Mouse (Mus musculus): Measurements from ENCODE around the gene Toe1.
A peak's percentile ranks its signal among the peaks of the same experiment; 100 is the strongest.
"Not testable (repeated sequence)": the region's sequence is repeated elsewhere in the genome, so short reads cannot be mapped to it uniquely, and the experiment has no call there.

Gene Toe1

DNA sequence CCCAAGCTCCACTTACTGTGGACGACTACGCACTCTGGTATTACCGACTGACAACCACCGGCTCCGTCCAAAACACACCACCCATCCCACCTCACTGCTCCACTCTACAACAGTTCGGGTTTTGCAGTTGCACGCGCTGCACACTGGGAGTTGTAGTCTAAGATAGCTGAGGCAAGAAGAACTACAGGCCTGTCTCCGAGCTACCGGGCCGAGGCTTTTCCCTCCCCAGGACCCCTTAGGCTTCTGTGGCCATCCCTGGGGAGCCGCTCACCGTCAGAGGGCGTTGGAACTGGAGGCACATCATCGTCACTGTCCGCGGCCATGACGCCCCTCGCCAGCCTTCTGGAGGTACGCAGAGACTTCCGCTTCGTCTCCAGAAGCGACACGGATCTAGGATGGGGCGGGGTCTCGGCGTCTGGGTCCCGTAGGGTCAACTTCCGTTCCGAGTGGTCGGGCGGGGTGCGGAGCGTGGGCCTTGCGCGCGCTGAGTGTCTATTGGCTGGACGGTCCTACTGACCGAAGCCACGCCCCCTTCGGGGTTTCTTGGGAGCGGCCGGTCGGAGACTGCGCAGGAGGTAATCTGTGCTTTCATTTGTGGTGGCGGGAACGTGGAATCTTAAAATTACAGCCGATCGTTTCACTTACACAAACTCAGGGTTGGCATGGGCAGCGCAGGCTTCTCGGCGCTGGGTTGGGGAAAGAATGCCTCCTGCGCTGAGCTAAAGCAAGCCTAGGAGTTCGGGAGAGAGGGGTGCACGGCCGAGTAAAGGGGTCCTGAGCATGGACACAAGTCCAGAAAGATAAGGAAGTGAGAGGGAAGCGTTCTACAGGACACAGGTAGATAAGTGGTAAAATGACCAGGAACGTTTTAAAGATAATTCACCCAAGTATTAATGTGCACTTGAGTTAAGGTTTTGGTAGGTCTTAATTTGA lies at the start of gene Toe1, which contains the start of gene Mutyh:
TSS of gene Toe1 (minus strand) at position 444 of the 933 bp plus-strand sequence.
TSS of gene Mutyh (plus strand) at position 527 of the 933 bp plus-strand sequence.
- DNase-seq, result peak; percentile 97 to 98

DNA sequence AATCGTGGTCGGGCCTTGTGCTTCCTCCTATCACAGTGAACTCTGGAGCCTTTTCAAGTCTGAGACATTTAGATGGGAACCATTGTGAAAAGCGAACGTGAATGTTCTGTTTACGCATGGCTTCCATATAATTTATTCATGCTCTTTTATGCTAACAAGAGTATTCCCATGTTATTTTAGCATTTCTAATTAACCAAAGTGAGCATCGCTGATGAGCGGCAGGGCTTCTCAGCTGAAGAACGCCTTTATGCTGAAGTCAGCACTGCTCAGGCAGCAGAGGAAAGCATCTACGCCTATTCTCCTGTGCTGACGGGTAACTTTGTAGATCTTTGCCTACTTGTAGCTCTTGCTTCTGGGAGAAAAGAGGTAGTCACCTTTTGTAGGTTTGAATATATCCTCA lies 49.8 kb upstream of the Toe1 start:
- no peak for DNase-seq

DNA sequence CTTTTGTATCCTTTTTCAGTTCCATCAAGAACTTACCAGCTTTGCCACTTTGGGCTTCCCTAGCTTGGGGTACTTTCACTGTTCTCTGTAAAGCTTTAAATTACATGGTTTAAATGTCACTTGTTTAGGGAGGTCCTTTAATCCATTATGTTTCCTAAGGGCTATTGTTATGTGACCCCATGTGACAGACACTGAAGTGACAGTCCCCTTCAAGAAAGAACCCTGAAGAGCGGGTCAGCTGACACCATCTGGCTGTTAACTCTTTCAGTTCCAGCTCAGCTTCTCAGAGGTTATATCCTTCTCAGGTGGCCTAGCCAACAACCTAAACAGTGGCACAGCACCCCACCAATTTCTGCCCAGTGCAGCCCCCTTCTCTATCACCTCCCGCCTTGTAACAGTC lies 46.8 kb upstream of the Toe1 start:
- DNase-seq, result peak in 1 of 2 experiments; percentile 16

DNA sequence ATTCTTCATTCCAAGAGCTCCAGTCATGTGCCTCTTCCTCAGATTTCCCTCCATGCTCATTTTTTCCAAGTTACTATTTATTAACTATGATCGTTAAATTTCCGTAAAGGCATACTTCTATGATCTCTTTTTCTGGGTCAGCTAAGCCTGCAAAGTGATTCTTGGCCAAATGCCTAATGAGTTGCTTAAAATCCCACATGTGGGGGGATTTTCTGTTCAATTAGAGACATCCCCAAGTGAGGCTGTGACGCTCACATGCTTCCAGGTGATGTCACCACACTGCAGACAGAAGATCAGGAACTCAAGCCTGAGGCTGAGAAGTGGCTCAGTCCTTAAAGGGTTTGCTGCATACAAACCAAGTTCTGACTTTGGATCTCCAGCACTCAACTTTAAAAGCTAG lies 42.5 kb upstream of the Toe1 start:
- DNase-seq, result peak in 1 of 2 experiments; percentile 16

DNA sequence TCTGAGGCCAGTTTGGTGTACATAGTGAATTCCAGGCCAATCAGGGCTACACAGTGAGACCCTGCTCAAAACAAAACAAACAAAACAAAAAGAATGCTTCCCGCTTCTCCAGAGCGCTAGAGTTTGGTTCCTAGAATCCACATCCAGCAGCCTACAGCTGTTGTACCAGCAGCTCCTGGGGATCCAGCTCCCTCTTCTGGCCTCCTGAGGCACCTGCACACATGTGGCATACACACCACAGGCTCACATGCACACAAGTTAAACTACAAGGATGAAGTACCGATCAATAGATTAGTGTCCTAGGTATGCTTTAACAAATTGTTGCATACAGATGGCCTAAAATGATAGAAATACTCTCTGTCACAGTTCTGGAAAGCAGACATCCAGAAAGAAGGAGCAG lies 36.9 kb upstream of the Toe1 start:
- DNase-seq, result no peak

DNA sequence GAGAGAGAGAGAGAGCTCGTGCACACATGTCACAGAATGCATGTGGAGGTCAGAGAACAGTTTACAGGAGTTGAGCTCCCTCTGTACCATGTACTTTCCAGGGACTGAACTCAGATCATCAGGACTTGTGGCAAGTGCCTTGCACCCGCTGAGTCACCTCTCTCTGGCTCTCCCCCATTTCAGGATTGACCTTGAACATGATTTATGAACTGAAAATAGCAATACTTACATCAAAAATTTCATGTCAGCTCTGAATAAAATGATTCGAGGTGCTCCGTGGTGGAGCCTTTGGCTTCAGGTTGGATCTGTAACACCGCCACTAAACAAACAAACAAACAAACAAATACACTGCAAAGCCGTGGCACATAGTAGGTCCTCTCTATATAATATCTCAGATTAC lies 33.4 kb upstream of the Toe1 start:
- DNase-seq, result no peak

DNA sequence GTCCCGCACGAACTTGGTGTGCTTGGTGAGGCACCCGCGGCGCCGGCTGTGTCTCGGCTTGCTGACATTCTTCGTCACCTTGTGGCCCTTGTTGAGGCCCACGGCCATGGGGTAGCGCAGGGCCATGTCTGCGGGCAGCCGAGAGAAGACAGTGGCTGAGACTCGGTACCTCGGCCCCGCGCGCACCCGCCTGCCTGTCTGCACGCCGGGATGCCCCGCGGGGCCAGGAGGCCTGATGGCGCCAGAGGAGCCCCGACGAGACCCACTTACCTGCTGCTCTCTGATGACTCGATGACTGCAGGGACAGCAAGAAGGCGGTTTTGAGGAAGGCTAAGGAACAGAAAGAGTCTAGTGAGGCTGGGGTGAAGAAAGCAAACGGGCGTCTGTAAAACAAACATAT lies 32.7 kb upstream of the Toe1 start:
- DNase-seq, result not testable (repeated sequence)

DNA sequence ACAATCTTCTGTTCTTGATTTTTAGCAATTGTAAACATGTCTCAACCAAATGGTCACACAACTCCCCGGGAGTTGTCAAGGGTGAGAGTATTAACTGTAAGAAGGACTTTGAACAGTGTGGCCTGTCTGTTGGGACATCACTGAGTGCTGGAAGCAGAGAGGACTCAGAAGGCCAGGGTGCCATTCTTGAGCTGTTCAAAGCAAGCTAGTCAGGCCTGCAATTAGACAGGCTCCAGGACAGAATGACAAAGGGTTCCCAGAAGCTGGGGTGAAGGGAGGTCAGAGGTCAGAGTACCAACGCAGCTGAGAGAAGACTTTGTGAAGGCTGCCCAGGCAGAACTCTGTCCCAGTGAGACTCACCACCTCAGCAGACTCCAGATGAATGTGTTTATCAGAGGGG lies 31.6 kb upstream of the Toe1 start:
- DNase-seq, result no peak

DNA sequence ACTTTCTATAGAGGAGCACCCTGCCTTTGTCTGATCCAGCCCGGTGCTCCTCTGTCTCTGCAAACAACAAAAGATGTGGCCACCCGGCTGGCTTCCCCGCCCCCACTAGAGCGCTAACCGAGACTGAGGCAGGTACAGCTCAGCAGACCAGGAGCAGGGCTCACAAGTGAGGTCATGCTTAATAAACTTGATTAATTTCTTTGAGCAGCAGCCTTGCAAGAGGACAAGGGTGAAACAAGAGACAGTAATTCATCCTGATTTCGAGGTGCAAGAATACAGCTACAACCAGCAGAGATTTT lies 22.6 kb upstream of the Toe1 start:
- DNase-seq, result no peak

DNA sequence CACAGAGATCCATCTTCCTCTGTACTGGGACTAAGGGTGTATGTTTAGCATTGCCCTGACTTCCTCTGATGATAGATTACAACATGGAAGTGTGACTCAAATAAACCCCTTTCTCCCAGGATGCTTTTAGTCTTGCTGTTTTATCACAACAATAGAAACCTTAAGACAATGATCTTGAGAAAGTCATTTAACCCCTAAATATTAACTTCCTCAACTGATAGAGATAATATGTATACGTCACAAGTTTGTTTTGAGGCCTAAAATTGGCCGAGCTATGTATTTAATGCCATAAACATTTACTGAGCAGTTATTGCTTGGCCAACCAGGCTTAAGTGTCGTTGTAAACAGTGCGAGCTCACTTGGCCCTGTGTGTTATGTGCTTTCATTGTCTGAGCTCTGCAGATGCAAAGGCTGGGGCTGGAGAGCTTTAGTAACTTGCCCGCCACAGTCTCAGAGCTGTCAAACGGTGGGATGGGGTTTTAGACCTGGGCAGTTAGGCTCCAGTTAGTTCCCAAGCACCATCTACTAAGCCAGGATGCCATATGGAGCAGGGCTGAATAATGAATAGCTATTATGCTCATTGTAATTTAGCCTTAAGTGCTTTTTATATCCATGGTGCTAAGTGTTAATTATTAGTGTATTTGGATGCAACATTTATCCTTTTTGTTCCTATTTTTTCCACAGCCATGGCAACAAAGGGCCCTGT lies 22.1 kb upstream of the Toe1 start:
- DNase-seq, result no peak

DNA sequence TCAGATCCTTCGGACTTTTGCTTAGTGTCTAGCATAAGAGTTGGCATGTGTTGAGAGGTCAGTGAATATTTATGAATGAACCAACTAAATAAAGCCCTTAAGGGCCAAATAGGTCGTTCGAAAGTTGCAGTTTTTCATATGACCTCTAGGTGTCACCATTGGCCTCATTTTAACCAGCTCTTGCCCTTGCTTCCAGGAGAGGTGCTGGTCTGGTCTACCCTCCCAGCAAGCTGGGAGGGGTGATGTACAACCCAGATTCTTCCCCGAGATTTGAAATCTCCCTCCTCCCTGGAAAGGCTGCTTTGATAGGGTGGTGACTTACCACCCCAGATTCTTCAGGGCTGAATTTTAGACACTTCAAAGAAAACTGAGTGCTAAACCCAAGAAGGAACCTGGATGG lies 20.4 kb upstream of the Toe1 start:
- DNase-seq, result peak; percentile 58 to 70

DNA sequence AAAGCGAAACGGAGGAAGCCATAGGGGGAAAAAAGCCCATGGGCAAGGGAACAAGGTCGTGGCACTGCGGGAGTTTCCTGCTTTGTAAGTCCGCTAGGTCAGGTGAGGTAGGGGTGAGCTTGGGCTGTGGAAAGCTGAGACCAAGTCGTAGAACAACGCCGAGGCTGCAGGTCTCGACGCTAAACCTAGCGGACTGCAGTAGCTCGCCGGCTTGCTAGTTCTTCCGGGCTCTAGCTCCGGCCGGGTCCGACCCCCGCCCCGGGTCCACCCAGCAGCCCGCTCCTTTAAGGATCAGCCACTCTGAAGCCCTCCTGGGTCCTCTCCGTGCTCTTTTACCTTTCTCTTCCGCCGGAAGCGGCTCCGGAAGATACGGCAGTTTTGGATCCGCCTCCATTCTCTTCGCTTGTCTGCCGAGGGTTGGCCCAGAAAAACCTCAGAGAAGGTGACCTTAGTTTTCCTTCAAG lies 17.1 kb upstream of the Toe1 start:
- peak; percentile 82 to 86 for DNase-seq

DNA sequence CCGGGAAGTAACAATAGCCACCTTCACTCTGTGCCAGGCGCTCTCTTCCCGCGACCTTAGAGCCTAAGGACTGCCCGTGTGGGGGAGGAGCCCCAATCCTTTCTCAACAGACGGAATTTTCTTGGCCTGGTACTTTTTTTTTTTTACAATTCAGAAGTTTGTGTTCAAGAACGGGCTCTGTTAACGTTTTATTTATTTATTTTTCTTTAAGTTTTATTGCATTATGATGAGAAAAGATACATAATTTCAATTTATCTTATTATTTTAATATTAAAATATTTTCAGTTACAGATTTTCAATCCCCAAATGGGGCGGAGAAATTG lies 14.2 kb upstream of the Toe1 start, which contains the start of gene Hpdl:
TSS of gene Hpdl (minus strand) at position 14 of the 323 bp plus-strand sequence.
- DNase-seq, result no peak

DNA sequence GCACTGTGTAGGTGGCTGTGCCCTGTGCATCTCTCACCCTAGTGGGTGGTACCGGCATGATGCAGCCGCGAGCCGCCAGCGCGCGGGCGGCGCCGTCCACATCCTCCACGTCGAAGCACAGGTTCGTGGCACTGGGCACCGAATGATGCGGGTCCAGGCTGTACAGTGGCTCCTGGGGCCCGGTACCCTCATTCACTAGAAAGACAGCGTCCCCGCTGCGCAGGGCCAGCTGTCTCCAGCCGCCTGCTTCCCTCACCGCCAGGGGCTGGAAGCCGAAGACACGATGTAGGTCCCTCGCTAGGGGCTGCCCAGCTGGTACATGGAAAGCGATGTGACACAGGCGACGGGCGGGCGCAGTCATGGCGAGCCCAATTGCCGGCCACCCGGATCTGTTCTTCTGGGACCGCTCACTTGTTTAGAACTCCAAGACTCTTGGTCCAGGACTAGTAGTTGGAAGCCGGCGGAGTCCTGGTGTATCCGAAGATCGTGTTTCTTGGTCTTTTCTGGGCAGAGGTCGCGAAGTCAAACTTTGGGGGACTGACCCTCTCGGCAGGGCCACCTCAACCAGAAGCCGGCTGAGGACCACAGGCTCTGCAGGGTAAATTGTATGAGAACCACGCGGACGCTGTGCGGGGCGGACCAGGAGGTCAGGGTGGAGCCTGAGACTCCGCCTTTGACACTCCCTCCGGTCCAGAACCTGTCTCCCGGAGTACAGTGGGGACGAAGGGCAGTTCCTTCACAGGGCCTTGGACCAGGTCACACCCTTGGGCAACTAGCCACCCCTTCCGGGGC lies 13.7 kb upstream of the Toe1 start:
- peak; percentile 75 for DNase-seq

DNA sequence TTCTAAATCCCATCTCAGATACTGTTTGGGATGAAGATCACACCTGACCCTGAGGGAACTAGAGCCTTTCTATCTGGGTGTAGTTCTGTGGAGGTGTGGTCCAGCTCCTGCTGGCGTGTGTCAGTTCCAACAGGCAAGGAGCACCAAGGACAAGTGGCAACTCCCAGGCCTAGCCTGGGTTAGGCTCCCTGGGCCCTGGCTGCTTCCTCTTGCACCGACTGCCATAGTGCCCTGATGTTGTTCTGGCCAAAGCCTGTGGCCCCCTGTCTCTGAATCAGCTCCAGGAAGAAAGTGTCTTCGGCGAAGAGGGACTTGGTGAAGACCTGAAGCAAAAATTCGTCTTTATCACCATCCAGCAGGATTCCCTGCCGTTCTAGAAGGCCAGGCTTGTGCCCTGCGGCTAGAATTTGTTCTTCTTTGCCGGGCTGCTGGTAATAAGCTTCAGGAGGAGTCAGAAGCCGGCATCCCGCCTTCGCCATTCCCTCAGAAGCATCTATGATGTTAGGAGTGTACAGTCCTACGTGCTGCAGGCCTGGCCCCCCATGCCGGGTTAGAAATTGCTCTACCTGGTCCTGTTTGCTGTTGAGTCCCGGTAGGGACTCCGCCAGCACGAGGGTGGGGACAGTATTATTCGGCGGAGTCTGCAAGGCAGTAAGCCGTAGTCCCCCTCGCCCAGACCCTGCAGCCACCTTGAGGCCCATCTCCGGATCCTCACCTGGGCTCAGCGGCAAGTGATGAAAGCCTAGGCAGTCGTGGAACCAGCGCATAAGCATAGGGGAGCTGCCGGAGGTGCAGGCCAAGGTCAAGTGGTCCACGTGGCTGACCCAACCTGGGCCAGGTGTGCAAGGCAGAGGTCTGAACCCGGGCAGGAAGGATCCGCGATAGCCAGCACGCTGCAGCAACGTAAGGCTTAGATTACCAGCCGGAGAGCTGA lies 12.8 kb upstream of the Toe1 start:
- no peak for DNase-seq

DNA sequence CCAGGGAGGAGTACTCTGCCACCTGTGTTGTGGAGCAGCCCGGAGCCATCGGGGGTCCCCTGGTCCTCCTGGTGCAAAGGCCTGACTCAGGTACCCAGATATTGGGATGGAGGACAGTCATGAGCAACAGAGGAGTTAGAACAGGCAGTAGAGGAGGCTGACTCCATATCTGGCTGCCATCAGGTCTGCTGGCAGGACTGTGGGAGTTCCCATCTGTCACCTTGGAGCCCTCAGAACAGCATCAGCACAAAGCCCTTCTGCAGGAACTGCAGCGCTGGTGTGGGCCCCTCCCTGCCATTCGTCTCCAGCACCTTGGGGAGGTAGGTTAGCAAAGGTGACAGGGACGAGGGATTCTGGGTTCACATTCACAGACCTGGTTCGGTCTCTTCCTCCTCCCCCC lies 10.0 kb upstream of the Toe1 start:
- peak; percentile 76 to 82 for DNase-seq

DNA sequence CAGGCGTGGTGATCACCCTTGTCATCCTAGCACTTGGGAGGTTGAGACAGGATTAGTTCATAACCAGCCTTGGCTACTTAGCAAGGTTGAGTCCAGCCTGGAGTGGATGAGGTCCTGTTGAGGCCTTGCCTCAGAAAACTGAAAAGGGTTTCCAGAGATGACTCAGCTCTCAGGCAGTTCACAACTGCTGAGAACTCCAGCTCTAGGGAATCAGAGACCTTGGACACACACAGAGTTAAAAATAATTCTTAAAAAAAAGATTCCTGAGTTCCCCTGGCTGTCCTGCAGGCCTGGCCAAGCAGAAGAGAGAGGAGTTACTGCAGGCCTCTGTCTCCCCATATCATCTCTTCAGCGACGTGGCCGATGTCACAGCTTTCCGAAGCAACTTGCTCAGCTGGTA lies 7.8 kb upstream of the Toe1 start:
- no peak for DNase-seq

DNA sequence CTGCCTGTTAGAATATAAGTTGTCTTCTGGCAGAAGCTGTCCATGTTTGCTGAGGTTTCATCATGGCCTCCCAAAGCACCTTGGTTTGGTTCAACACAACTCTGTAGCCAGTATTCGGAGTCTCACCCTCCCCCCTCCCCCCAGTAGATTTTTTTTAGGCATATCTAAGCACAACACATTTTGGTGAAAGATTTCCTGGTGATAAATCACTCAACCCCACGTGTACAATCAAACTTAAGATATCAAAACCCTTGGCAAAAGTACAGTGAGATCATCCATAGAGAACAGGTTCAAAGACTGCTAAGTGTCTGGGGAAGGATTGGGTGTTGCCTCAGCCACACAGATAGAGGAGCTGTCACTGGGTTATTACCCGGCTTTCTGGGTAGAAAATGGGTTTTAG lies 3.6 kb upstream of the Toe1 start:
- DNase-seq, result no peak

DNA sequence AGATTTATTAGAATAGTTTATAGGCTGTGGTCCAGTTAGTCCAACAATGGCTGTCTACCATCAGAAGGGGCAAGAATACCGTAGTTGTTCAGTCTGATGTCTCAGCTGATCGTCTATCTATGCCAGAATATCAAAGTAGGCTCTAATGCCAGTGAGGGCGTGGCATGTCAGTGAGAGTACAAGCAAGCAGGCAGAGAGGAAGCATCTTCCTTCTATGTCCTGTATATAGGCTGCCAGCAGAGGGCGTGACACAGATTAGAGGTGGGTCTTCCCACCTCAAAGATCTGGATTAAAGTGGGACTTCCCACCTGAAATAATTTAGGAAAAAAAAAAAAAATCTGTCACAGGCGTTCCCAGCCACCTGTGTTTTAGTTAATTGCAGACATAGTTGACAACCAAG lies 7.5 kb downstream of the Toe1 start:
- DNase-seq, result peak; percentile 47 to 53

DNA sequence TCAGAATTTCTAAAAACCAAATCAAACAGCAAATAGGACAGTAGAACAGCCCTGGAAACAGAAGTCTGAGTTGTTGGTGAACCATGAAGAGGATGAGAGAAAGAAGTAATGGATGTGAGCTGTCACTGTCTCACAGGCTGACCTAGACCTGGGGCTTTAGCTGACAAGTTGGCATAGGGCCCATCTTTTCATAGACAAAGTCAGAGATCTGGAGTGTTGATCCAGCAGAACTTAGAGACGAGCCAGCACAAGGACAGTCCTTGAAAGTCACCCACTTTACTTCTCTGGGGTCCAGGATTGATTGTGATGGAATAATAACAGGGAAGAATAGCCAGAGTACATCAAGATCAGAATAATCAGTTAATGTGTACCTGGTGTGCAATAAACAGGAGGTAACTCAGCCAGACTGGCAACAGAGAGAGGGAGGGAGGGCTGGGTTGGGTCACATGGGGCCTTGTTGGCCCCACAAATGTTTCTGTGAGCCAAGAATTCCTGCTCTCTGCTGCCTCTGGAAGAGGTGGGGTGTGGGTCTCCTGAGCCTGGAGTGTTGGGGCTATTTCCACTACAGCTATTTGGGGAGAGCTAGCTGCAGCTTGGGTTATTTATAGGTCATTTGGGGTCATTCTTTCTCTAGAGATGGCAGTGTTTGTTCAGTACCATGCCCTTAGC lies 10.9 kb downstream of the Toe1 start:
- DNase-seq, result no peak

DNA sequence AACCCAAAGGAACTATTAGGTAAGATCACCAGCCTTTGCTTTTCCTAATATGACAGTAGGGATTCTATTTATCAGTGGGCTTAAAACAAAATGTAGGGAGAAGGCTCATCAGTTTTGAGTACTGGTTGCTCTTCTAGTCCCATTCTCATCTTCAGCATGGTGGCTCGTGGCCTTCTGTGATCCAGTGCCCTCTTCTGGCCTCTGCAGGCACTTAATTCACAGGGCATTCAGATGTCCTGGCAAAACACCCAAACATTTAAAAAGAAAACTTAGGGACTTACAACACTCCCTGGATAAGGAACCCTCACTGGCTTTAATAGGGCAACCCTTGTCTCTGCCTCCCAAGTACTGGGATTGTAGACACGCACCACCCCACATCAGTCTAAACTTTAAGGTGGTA lies 13.2 kb downstream of the Toe1 start:
- no peak for DNase-seq

DNA sequence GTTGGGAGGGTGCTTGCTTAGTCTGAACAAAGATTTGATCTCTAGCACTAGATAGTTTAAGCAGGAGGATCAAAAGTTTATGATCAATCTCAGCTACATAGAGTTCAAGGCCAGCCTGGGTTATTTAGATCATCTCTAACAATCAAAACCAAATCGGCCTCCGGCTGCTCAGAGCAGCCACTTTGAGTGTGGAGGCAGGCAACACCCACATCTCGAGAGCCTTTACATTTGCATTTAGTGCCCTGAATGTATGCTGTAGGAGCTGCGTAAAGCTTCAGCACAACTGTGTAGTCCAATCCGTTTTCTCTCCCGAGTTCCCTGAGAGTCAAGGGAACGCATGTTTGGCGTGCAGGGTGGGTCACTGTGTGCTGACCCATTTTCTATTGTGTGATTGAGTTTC lies 15.0 kb downstream of the Toe1 start:
- DNase-seq, result no peak
